Mouse (Mus musculus) layer of hippocampus, adult 2 months (tissue): ENCODE data around the gene Myh6. TPM values are rescaled to one million over a fixed set of nuclear protein-coding genes. Genes with fewer than 3 reads are reported as not detected.

Source experiments
- DNase-seq, 2 experiments: peaks; one replicate each; pipeline ENCODE4 v3.0.0; 2022; ENCODE audit warnings: low spot score in 2 of 2
- H3K27ac ChIP-seq: fragments of 200-600 bp; 2 replicates; pipeline ENCODE4 v1.8.1; 2022
- H3K4me3 ChIP-seq: fragments of 200-600 bp; 2 replicates; pipeline ENCODE4 v1.8.1; 2022; ENCODE audit warnings: mild to moderate bottlenecking
- CTCF ChIP-seq: fragments of 200-600 bp; conservative IDR thresholded peaks from 2 replicates; pipeline ENCODE4 v1.8.1; 2022; ENCODE audit warnings: antibody characterized with exemption, mild to moderate bottlenecking, moderate library complexity
- total RNA-seq, 2 experiments: library from RNA; stranded (reverse); gene quantifications; 2 replicates each; pipeline ENCODE4 v1.2.3; 2021

Myh6 gene
- total RNA-seq, 2 experiments from 2014 or later: 2.5 to 3.0 TPM

DNA sequence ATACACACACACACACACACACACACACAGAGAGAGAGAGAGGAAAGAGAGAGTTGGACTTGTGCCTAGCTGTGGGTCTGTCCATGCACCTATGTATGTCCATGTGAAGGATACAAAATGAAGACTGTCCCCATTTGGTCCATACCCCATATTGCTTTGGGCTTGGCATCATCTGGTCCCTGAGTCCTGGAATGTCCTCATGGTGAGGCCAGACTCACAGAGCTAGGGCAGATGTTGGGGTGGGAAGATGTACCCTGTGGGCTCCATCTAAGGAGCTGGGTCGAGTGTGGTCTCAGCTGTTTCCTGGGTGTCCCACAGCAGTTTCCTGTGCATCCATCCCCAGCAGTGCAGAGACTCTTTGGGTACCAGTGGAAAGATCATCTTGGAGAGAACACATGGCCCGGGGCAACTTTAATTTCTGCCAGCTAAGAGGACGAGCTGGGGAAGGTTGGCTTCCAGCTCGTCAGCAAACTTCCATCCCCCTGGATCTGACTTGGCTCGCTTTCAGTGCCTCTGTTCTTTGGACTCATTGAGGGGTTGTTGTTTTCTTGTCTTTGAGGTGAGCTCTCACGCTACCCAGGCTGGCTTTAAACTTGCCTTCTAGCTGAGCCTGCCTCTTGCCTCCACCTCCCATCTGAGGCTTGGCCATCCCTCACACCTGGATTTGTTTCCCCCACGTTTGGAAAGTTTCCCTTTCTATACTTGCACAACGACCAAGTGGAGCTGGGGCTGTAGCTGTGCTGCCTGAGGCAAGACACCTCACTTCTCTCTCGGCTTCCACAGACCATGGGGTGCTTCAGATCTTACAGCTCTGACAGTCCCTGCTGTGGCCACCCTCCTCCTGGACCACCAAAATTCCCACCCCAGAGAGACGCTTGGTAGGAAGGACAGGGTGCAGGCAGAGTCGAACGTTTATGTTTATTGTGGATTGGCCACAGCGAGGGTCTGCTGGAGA is 25.4 kb downstream of the Myh6 start:
- no peak overlapping the region for H3K4me3 ChIP-seq
- TF ChIP-seq CTCF: no peak
- no peak overlapping the region for H3K27ac ChIP-seq
- no peak for DNase-seq

DNA sequence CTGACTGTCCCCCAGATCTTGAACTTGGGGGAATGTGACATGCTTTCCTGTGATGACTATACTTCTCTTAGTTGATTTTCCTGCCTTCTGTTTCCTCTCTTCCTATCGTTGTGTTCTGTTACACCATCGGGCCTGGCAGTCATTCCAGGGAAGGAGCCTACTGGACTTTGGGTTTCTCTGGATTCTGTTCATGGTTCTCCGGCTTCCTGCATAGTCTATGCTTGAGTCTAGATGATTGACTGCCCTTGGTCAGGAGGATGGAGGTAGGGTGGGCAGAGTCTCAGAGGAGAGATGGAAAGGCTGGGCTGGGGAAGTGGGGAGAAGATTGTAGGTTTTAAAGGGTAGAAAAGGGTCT is 26.6 kb downstream of the Myh6 start:
- DNase-seq: no peak
- Histone ChIP-seq H3K27ac (no peak overlapping the region), H3K4me3 (no peak overlapping the region)
- TF ChIP-seq CTCF: no peak

GRCm38 (mm10) chr14:54939434-54940175 is 27.1 kb downstream of the Myh6 start:
- peak; percentile 94 for TF ChIP-seq CTCF
- DNase-seq: peak; percentile 54 to 77

DNA sequence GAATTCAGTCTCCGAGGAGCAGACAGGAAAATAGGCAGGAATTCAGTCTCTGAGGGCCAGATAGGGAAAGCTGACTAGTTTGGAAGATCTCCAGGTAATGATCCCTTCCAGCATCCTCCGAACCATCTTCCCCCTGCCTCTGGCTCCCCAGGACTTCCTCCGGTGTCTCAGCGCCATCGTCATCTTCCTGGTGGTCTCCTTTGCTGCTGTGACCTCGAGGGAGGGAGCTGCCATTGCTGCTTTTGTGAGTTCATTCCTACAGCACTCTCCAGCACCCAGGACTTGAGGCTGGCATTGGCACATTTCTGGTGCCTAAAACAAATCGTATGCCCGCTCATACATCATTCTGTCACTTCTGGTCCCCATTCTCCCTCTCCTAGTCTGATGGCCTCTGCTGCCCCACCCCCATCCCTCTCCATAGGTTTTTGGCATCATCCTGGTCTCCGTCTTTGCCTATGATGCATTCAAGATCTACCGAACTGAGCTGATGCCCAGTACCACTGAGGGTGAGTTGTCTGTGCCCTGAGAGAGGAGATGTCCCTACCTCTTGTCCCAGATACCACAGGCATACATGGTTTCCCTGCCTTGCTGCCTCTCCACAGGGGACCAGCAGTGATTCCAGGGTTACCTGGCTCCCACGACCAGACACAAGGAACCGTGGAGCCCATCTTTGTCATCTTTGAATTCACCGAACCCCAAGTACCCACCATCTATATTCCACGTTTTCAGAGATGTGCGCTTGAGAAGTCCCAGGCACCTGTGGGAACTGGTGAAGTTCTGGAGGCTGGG is 28.1 kb downstream of the Myh6 start:
- peak overlapping the region; percentile 80; the same call in 1 of the 2 replicates for H3K27ac ChIP-seq
- no peak overlapping the region; the same call in 1 of the 2 replicates for H3K4me3 ChIP-seq
- DNase-seq: no peak
- TF ChIP-seq CTCF: no peak

More at GRCm38 (mm10) chr14:54939434-54940175, 27.1 kb downstream of the Myh6 start:
- Histone ChIP-seq H3K27ac (no peak overlapping the region), H3K4me3 (no peak overlapping the region)

GRCm38 (mm10) chr14:54937361-54938182 is 29.2 kb downstream of the Myh6 start:
- DNase-seq: no peak
- peak overlapping the region; percentile 80 for H3K27ac ChIP-seq
- H3K4me3 ChIP-seq: peak overlapping the region; percentile 51
- no peak for TF ChIP-seq CTCF

GRCm38 (mm10) chr14:54936831-54937160 is 29.9 kb downstream of the Myh6 start:
- H3K4me3 ChIP-seq: peak overlapping the region; percentile 53
- peak overlapping the region; percentile 95 for H3K27ac ChIP-seq
- no peak for TF ChIP-seq CTCF
- no peak for DNase-seq

DNA sequence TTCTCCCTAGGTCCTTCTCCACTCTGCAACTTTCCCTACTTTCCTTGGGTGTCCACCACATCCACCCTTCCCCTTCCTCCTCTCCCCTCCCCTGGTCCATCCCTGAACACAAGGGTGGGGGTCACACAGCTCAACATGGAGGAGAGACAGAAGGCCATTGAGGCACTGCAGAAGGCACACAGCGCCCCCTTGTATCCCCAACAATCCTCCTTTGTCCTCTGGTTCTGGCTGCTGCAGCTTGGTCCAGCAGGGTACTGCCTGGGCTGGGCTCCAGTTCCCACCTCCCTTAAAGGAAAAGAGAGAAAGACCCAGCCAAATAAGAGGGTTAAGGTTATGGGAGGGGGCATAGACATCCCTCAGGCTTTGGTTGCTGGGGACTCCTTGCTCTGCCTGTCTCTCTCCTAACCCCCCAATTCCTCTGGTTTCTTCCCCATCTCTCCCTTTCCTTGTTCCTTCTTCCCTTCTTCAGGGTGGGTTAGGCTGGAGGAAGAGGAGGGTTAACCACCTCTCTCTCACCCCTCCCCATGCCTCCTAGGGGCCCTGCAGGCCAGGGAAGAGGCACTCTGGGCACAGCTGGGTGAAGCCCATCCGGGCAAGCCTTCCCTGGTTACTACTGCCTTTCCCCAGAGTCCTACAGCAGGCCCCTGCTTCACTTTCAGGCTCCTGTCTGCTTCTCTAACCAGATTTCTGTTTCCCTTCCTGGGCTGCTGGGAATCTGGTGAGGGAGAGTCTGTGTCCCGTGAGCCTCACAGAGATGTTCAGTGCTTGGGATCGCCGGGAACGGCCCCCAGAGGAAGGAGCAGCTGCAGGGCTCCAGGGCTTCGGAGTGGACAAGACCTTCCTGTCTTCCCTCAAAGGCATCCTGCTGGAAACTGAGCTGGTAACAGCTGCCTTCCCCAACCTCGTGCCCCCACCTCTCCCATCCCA is 30.6 kb downstream of the Myh6 start, which contains the start of gene Cmtm5:
Cmtm5 (plus strand) TSS at position 358 of the 927 bp plus-strand sequence.
- DNase-seq: peak; percentile 64 to 88
- Histone ChIP-seq H3K27ac (peak within 1 kb of the TSS; percentile 95), H3K4me3 (peak within 1 kb of the TSS; percentile 53)
- TF ChIP-seq CTCF: peak; percentile 64

- DNase-seq: no peak
- no peak for TF ChIP-seq CTCF
- Histone ChIP-seq H3K4me3 (no peak within 1 kb of the TSS), H3K27ac (no peak within 1 kb of the TSS)
These were observed 34.0 kb downstream of the Myh6 start, which contains the start of gene Il25 for GRCm38 (mm10) chr14:54932645-54933150. Gene Il25, plus strand, starts transcription at chr14:54932695.

GRCm38 (mm10) chr14:54930431-54930830 is 36.3 kb downstream of the Myh6 start:
- no peak for DNase-seq
- H3K27ac ChIP-seq: no peak overlapping the region
- no peak for TF ChIP-seq CTCF
- no peak overlapping the region for H3K4me3 ChIP-seq

DNA sequence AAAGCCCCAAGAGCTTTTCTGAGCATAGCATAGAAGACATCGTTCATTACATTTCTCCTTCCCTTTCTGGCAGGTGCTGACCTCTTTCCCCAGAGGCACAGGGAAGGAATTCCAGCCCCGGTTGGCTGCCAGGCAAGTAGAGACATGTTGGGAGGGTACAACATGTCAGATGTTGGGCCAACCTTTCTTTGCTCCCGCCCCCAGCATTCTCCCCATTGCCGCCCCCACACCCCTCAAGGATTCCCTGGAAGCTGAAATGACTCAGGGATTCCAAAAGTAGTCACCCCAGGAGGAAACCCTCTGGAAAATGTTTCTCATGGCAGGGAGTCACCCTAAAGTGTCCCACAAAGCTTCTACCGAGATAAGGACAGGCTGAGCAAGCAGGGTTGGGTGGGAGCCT is 36.9 kb downstream of the Myh6 start:
- Histone ChIP-seq H3K4me3 (no peak overlapping the region), H3K27ac (no peak overlapping the region)
- no peak for DNase-seq
- no peak for TF ChIP-seq CTCF

DNA sequence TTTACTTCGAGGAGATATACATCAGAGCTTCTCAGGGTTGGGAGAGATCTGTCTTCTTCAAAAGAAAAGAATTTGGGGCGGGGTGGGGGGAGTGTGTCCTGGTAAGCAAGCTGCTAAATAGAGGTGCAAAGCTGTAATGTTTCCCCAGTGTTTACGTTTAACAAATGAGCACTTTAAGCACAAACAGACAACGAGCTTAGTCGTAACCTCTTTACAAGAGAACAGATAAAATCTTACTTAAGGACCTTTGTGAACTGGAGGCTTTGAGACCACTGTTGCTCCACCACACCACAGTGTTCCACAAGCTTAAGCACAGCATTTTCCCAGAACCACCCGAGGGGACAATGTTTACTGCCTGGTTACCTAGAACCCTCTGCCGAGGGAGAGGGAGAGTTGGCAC is 39.4 kb downstream of the Myh6 start:
- H3K4me3 ChIP-seq: peak overlapping the region; percentile 61; the same call in 1 of the 2 replicates
- no peak for TF ChIP-seq CTCF
- no peak for DNase-seq
- H3K27ac ChIP-seq: peak overlapping the region; percentile 93
